Mouse (Mus musculus) kidney, adult 9 months (tissue): ENCODE results near the gene Golga5.
"Not testable (repeated sequence)": the region's sequence is repeated elsewhere in the genome, so short reads cannot be mapped to it uniquely, and the experiment has no call there.

ENCODE experiments used
- DNase-seq: peaks from one replicate; pipeline ENCODE4 v3.0.0; 2022

Gene Golga5

GRCm38 (mm10) chr12:102450437-102450836 lies 18.5 kb upstream of the Golga5 start:
- DNase-seq: no peak

DNA sequence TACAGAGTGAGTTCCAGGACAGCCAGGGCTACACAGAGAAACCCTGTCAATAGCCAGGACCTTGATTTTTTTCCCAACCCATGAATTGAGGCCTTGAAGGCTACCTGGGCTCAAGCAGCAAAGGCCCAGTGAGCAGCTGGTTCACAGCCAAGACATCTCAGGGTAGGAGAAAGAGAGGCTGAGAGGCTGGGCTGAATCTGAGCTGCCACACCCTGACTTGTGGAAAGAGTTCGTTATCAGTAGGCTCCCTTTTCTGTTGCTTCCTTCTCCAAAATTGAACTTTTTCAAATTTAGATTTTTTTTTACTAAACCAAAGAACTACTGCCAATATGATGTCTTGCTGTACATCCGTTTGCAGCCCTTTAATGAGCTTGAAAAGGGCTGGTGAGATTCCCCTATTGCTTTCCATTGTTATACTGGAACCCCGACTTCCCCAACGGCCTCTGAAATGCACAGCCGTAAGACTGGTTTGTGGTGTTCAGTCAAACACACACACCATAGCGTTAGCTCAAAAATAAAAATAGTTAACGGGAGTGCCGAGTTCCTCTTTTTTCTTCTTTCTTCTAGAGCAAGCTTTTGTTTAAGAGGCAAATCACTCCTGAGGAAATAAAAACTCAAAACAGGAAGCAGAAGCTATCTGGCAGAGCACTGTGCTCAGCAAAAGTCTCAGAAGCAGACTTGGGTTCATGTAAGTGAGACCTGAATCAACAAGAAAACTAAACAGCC lies 17.6 kb upstream of the Golga5 start:
- DNase-seq: no peak

DNA sequence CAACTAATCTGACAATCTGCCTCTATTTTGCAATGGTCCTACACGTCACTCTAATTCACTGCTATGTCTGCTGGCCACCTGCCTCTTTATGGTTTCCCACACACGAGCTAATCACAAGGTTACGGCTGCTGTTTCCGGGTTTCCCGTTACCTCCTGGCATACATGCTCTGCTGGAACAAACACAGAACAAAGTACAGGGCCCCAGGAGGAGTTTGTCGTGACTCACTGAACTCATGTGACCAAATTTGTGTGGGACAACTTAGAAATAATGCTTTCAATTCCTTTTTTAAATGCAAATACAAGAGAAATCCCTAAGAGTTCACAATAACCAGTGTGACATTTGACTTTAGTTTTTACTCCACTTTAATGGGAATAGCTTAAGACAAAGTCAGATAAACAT lies 15.4 kb upstream of the Golga5 start:
- peak; percentile 76 for DNase-seq

DNA sequence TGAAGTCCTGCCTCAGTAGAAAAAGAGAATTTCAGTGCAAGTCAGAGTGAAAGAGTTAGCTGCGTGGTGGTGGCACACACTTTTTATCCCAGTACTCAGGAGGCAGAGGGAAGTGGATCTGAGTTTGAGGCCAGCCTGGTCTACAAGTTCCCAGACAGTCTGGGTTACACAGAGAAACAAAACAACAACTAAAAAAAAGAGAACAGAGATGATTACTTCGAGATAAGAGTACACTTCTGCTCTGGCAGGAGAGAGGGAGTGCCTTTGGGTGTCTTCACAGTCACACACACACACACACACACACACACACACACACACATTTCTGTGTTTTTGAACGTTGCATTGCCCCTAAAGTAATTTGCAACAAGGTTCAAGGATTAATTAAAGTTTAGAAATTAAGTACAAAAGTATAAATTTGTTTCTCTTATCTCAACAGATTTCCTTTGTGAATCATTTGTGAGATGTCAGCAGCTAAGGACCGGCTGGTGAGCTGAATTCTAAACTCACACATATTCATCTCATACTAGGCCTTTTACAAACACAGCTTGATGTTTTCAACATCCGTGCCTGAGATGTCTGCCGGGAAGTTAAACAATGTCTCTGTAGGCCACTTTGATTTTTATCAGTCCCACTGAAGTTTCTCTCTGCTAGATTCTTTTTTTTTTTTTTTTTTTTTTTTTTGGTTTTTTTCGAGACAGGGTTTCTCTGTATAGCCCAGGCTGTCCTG lies 12.3 kb upstream of the Golga5 start:
- DNase-seq: no peak

DNA sequence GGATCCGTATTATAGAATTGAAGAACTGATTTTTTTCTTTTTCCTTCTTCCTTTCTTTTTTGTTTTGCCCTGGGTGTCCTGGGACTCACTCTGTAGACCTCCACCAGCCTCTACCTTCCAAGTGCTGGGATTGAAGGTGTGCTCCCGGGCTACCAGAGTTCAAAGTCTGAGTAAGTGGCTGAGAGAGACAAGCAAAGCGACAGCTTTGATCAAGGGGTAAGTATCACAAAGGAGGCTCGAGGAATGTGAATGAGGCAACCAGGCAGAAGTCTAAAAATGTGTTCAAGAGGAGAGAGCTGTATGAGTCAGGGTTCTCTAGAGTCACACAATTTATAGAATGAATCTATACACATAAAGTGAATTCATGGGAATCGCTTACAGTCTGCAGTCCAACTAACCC lies 8.9 kb upstream of the Golga5 start:
- DNase-seq: no peak

GRCm38 (mm10) chr12:102461177-102461576 lies 7.8 kb upstream of the Golga5 start:
- DNase-seq: peak; percentile 48

DNA sequence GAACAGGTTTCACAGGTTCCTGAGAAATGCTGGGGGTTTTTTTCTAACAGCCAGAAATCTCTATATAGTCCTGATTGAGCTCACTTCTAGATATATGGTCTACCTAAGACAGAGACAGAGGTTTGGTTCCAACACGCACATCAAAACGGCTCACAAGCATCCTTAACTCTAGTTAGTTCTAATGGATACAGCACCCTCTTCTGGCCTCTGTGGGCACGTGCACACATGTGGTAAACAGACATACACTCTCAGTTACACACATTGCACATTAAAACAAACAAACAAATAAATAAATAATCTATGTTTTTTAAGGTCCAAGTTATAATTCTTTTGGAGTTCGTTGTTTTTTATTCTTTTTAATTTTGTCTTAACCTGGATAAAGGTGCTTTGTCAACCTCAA lies 4.3 kb upstream of the Golga5 start:
- DNase-seq: no peak

GRCm38 (mm10) chr12:102468136-102468535 lies 799 bp upstream of the Golga5 start:
- DNase-seq: no peak

GRCm38 (mm10) chr12:102474411-102474810 lies 5.5 kb downstream of the Golga5 start:
- no peak for DNase-seq

- DNase-seq: no peak
These were observed 11.5 kb downstream of the Golga5 start for GRCm38 (mm10) chr12:102480481-102480880.

GRCm38 (mm10) chr12:102484946-102485345 lies 16.0 kb downstream of the Golga5 start:
- no peak for DNase-seq

GRCm38 (mm10) chr12:102491911-102492310 lies 23.0 kb downstream of the Golga5 start:
- DNase-seq: no peak

DNA sequence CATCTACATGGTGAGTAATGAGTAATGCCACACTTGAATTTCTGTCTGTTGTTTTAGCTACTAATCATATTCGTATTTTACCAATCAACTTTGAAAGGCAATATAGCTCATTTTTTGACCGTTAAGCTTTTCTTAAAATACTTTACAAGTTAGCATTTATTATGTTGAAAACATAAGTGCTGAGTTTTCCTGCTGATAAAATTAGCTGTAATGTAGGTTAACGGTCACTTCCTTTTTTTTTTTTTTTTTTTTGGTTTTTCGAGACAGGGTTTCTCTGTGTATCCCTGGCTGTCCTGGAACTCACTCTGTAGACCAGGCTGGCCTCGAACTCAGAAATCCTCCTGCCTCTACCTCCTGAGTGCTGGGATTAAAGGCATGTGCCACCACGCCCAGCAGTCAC lies 26.8 kb downstream of the Golga5 start:
- DNase-seq: not testable (repeated sequence)

GRCm38 (mm10) chr12:102497905-102498304 lies 29.0 kb downstream of the Golga5 start:
- peak; percentile 7 for DNase-seq

DNA sequence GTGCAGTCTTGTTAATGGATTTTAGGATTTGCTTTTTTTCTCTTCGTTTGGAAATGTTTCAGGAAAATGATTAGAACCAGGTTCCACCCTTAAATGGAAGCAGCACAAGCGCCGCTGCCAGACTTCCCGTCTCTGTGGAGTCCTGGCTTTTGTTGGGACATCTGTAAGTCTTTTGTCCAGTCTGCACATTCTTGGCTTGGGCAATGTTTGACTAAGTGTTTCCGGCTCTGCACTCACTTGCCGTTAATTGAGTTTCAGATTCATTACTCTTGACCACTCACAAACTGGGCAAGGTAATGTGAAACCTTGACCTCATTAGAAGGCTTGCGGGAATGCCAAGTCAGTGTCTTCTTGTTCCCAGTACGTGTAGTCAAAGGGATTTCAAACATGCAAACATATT lies 29.8 kb downstream of the Golga5 start:
- peak; percentile 94 for DNase-seq

DNA sequence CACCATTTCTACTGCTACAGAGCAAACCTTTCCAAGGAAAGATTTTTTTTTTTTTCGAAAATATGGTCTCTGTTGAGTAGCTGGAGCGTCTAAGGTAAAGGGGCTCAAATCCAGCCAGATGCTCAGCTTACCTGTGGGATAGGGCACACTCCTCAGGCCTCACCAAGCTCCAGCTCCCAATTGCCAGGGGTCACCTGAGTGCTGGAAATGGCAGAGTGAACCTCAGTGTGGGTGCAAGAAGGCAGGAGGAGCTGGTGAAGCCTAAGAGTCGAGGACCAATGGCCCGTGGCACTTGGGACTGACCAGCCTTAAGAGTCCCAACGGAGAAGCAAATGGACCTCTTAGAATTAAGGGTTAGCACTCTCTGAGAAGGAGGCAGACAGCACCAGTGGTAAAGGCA lies 30.3 kb downstream of the Golga5 start:
- peak; percentile 6 for DNase-seq

DNA sequence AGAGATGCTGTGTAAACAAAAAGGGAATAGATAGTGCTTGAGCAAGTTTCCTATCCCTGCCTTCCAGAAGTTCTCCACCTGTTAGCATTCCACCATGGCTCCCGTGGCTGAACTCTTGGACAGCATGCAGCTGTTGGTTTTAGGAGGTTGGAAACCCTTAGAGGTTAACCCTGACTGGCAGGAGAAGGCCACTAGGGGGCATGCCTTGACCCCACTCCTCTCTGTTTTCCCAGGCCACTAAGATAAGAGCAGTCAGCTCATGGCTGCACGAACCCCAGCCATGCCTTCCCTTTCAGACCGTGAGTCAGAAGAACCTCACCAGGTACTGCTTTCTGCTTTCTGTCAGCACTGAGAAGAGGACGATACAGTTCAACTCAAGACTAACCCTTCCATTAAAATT lies 30.8 kb downstream of the Golga5 start:
- peak; percentile 22 for DNase-seq

DNA sequence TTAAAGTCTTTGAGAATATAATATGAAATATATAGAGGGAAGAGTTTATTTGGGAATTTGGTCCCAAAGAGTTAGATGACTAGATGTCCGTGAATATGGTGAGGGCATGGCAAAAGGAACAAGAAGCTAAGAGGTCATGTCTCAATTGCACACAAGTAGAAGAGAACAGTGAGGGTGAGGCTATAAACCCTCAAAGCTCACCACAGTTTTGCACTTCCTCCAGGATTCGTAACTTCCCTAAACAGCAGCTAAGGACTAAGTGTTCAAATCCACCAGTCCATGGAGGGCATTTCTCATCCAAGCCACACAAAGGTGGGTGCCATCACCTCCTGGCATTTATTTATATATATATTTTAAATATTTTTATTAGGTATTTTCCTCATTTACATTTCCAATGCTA lies 32.1 kb downstream of the Golga5 start:
- DNase-seq: no peak

DNA sequence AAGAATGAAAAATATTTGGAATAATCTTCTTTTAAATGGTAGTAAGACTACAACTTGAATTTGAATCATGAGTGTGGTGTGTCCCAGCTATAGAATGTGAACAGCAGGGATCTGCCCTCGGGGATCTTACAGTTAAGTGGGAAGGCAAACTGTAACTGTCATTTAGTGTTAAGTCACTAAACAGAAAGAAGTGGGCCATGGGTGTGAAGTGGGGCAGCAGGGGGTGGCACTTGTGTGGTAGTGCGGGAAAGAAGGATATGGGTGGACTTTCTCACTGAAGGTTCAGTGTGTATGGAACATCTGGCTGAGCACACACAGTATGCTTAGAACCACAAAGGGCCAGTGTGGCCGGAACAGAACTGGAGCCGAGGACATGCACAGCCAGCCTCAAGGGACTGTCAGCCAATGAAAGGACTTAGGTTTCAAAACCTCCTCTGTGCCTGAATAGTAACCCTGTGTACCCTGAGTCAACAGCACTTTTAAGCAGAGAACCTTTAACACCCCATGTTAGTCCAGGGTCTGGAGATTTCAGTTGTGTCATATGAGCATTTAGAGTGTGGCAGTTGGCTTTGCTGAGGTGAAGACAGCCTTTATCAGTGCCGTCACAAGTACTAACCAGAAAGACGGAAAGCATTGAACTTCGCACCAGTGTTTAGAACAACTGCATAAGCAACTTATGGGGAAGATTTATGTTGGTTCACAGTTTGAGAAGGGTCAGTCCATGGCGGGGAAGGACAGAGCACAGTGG lies 33.1 kb downstream of the Golga5 start:
- DNase-seq: peak; percentile 9

DNA sequence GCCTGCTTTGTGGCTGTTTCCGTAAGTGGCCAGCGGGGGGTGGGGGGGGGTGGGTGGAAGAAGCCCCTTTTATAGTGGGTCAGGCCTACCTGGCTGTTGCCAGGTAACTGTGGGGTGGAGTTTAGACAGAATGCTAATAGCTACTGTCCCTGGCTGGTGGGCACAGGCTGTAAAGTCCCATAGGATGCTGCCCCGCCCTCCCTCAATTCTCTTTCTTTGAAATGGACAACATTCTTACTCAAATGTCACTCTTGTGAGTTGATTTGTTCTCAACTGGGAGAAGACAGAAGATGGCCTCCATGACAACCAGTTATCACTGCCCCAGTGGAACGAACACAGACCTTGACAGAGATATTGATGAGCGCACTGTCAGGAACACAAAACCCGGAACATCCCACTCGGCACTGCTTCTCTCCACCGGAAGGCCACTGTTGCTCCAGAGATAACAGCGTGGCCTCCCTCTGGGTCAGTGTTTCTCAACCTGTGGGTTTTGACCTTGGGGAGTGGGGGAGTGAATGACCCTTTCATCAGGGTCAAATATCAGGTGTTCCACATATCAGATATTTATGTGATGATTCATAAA lies 36.3 kb downstream of the Golga5 start:
- no peak for DNase-seq

- DNase-seq: no peak
These were observed 37.0 kb downstream of the Golga5 start for GRCm38 (mm10) chr12:102505949-102506348.

DNA sequence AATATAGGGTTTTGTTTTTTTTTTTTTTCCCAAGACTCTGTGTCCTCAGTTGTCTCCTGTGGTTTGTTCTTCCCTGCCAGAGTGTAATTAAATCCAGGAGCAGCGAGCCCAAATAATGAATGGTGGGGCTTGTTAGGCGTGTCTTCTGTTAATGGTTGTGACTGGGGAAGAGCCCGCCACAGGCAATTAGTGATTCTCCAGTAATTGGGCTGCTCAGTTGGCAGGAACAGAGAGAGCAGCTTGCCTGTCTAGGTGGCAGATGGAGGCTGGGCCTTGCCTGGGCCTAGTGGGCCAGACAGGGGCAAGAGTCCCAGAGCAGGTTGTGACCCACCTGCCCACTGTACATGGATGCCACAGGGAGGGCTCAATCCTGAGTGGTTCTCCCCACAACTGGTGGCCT lies 42.4 kb downstream of the Golga5 start:
- DNase-seq: no peak

DNA sequence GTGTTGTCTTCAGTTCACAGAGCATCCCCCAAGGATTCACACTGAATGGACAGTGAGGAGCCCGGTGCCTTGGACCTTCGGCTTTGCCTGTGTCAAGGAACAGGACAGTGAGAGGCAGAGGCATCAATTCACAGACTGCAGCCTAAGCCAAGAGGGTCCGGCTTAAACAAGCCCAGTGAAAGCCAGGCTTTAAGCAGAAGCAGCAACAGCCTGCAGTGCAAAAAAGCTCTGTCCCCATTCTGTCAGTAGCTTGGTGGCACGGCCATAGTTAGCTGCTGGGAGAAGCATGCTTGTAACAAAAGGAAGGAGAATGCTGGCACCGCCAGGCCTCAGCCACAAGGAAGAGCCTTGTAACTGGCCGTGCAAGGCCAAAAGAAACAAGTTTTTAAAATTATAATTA lies 45.2 kb downstream of the Golga5 start:
- no peak for DNase-seq

GRCm38 (mm10) chr12:102514751-102515150 lies 45.8 kb downstream of the Golga5 start:
- DNase-seq: no peak
